Mouse (Mus musculus) cerebellum, postnatal 10 days (tissue): ENCODE measurements around the gene Zfp810.
A peak's percentile ranks its signal among the peaks of the same experiment; 100 is the strongest.

ENCODE experiments used
- DNase-seq, 2 experiments: peaks; one replicate each; pipeline ENCODE4 v3.0.0; 2021; ENCODE audit warnings: mixed read lengths in 2 of 2

Zfp810 gene

GRCm38 (mm10) chr9:22259184-22260091 lies 48.0 kb downstream of the Zfp810 start, which contains the start of gene Zfp599:
TSS of gene Zfp599 (minus strand) at chr9:22259895.
- peak; percentile 82 to 85 for DNase-seq

GRCm38 (mm10) chr9:22258784-22259183 lies 48.7 kb downstream of the Zfp810 start:
- DNase-seq = no peak

- no peak for DNase-seq
Observed at GRCm38 (mm10) chr9:22256579-22256978, 50.9 kb downstream of the Zfp810 start.

GRCm38 (mm10) chr9:22244242-22244641 lies 63.2 kb downstream of the Zfp810 start:
- DNase-seq = no peak

GRCm38 (mm10) chr9:22240001-22240400 lies 67.4 kb downstream of the Zfp810 start:
- DNase-seq = no peak

- DNase-seq = peak in 1 of 2 experiments; percentile 23
Observed at GRCm38 (mm10) chr9:22230556-22230955, 76.9 kb downstream of the Zfp810 start.

- DNase-seq = no peak
Observed at GRCm38 (mm10) chr9:22230061-22230460, 77.4 kb downstream of the Zfp810 start.

GRCm38 (mm10) chr9:22229386-22230026 lies 77.9 kb downstream of the Zfp810 start:
- no peak for DNase-seq

GRCm38 (mm10) chr9:22226846-22227245 lies 80.6 kb downstream of the Zfp810 start:
- DNase-seq = peak; percentile 74 to 80
